Mouse (Mus musculus) layer of hippocampus, adult 2 months (tissue): ENCODE data around the gene 4930558K02Rik. TPM values are rescaled to one million over a fixed set of nuclear protein-coding genes. Genes with fewer than 3 reads are reported as not detected.

Experiments
- DNase-seq, 2 experiments: peaks; one replicate each; pipeline ENCODE4 v3.0.0; 2022; ENCODE audit warnings: low spot score in 2 of 2
- H3K27ac ChIP-seq: fragments of 200-600 bp; 2 replicates; pipeline ENCODE4 v1.8.1; 2022
- H3K4me3 ChIP-seq: fragments of 200-600 bp; 2 replicates; pipeline ENCODE4 v1.8.1; 2022; ENCODE audit warnings: mild to moderate bottlenecking
- CTCF ChIP-seq: fragments of 200-600 bp; conservative IDR thresholded peaks from 2 replicates; pipeline ENCODE4 v1.8.1; 2022; ENCODE audit warnings: antibody characterized with exemption, mild to moderate bottlenecking, moderate library complexity
- total RNA-seq, 2 experiments: library from RNA; stranded (reverse); gene quantifications; 2 replicates each; pipeline ENCODE4 v1.2.3; 2021

The 4930558K02Rik gene
- total RNA-seq, 2 experiments from 2014 or later: not detected

DNA sequence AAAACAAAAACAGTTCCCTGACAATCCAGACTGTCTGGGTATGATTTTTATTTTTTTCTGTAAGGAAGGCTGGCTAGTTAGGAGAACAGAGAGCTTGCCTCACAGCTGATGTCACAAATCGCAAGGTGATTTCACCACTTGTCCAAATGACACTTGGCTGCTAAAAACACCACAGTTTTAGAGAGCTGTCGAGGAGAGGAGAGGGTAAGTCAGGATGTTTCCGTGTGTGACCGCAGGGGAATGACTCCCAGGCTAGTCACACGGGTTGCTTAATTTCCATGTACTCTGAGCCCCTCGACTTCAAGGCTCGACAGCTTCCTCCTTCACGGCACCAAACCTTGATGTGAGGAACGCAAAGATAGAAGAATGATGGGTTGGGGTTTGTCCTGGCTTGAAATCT lies 26.7 kb upstream of the 4930558K02Rik start:
- no peak for TF ChIP-seq CTCF
- DNase-seq: no peak

DNA sequence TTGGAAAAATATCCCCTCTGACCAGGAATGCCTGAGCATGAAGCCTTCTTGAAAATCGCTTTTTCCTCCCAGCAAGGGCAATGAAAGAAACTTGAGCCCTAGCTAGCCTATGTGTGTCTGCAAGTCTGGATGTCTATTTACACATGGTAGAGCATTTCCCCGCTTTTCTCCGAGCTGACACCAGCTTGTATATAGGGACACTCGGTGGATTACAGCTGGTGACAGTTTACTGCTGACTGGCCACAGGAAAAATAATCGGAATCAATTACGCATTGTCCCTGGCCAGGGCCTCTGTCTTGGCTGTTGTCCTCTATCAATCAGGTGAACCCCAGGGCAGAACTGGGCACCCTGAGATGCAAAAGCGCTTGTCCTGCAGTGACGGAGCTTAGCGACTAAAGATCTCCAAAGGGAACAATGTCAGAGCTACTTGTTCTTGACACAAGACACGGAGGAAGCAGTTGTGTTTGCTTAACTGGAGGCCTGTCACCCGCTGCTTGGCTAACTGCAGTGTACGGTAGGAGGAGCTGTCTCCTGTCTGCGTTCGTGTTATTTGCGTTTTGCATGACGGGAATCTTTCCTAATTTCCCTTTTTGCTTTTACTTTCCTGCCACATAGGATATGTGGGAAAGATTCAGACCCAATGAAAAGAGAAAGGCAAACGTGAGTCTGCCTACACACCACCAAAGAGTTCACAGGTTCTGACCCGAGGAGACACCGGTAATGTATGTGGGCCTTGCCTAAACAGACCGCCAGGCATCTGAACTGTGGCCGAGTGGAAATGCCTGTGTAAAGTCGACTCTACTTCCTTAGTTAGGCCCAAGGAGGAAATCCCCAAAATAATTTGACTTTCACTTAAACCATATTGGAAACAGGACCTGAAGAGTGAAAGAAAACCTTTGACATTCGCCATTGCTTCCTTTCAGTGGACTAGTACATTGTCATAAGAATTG lies 25.7 kb upstream of the 4930558K02Rik start:
- H3K27ac ChIP-seq: peak overlapping the region; percentile 56; the same call in 1 of the 2 replicates
- DNase-seq: no peak
- peak; percentile 61 for TF ChIP-seq CTCF
- no peak overlapping the region; the same call in 1 of the 2 replicates for H3K4me3 ChIP-seq

More for the DNA sequence above, 26.7 kb upstream of the 4930558K02Rik start:
- no peak overlapping the region for H3K4me3 ChIP-seq
- no peak overlapping the region for H3K27ac ChIP-seq

DNA sequence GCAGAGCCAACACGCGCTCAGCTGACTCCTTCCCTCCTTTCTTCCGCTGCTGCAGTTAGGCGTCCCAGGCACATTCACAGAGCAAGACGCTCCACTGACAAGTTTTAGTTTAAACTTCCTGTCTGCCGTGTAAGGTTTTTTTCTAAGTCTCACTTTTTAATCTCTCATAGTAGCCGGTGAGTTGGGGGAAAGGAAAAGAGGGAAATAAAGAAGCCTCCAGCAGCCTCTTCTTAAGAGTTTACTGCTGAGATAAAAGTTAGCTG lies 25.0 kb upstream of the 4930558K02Rik start:
- DNase-seq: no peak
- peak overlapping the region; percentile 56; the same call in 1 of the 2 replicates for H3K27ac ChIP-seq
- no peak for TF ChIP-seq CTCF
- no peak overlapping the region for H3K4me3 ChIP-seq

DNA sequence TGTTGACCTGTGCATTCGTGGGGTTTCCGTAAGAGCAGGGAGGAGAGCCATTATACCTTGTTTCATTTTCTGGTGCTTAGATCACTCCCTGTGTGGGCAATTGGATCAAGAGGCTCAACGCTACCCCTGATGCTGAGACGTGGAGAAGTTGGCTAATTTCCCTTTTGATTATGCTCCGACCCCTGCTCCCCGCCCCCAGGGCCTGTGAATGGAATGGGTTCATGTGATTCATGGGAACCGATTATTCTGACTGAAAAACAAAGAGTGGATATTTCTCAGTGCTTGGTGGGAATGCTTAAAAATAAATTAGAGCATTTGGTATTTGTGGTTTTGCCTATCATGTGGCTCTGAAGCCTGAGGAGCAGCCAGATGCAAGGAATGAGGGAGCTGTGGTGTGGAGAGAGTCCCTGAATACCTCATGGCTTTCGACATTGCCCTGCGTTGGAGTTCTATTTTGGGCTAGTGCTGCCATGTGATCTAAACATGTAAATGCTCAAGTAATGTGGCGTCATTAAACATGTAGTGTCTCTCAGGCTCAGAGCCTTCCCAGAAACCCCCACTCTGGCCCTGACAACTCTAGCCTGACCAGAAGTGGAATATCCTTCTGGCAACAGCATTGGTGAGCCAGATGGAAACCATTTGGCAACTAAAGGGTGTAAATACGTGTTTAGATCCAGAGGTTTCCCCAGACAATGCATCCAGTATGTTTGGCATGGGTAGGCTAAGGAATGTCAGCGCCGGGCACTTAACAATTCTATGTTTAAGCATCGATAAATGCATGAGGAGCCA lies 24.5 kb upstream of the 4930558K02Rik start:
- H3K27ac ChIP-seq: peak overlapping the region; percentile 56; the same call in 1 of the 2 replicates
- no peak for DNase-seq
- H3K4me3 ChIP-seq: no peak overlapping the region
- no peak for TF ChIP-seq CTCF

DNA sequence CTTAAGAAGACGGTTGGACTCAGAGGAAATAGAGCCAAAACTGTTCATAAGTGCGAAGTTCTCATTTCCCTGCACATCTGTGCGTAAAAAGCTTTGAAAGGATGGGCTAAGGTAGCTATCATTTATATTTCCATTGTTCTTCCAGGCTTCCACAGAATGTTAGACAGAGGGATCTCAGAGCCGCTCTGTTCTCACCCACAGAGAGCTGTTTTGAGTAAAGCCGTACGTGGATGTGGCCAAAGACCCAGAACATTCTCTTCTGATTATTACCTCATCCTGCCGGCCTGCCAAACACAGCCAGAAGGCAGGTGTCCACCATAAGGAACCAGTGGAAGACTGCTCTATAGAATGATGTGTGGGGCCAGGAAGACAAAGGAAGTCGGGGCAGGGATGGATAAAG lies 21.9 kb upstream of the 4930558K02Rik start:
- TF ChIP-seq CTCF: no peak
- H3K27ac ChIP-seq: no peak overlapping the region
- H3K4me3 ChIP-seq: no peak overlapping the region
- no peak for DNase-seq

DNA sequence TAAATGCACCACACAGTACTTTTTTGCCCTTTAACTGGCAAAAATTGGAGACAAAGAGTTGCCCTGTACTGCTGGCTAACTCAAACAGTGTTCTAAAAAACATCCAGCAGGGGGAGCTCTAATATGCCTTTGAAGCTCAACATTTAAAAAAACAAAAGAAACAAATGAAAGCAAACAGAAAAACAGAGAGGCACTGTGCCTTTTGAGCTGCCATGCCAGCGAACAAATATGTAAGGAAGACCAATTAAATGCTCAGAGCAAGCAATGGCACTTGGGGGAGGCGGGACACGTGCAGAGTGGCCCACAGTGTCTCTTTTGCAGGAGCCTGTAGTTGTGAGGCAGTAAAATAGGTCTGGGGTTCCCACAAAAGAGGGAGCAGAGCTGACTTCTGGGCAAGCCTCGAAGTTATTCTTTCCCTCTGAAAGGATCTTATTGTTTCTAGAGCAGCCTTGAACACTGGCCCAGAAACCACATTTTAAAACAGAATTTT lies 20.5 kb upstream of the 4930558K02Rik start:
- H3K27ac ChIP-seq: peak overlapping the region; percentile 77
- DNase-seq: peak; percentile 65 to 82
- peak; percentile 93 for TF ChIP-seq CTCF
- H3K4me3 ChIP-seq: no peak overlapping the region

DNA sequence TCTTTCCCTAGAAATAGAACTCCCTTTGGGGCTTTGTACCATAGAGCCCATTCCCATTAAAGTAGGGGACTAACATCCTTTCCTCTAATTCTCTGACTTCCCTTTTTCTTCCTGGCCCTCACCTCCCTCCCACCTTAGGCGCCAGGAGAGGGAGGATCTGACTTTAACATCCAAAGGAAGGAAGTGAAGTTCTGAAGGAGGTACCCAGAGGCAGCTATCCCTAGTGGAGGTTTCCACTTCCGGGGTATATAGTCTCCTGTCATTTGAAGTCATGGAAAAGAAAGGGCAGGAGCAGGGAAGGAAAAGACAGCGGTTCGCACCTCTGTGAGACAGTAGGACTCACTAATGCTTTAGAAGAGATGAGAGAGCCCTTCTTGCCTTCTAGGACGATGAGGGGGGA lies 19.9 kb upstream of the 4930558K02Rik start:
- H3K4me3 ChIP-seq: 0 out of 2 replicates have a peak overlapping the region, but pooled peaks have one; percentile 4
- peak overlapping the region; percentile 77 for H3K27ac ChIP-seq
- TF ChIP-seq CTCF: no peak
- no peak for DNase-seq

DNA sequence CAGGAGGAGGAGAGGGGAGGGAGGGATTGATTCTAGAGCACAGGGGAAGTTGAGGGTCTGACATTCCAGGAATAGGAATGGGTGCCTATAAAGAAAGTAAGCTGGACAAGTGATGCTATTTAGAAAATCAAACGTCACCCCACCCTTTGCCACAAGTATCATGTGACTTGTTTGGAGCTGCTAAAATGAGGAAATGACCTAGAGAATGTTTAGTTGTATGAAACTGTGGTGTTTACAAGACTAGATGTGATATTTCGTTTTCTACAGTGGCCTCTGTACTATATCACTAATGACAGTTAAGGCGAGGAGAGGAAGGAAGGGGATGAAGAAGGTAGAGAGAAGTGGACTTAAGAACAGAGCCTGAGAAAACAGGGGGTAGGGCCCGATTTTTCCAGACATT lies 19.3 kb upstream of the 4930558K02Rik start:
- DNase-seq: no peak
- 0 out of 2 replicates have a peak overlapping the region, but pooled peaks have one; percentile 77 for H3K27ac ChIP-seq
- TF ChIP-seq CTCF: no peak
- H3K4me3 ChIP-seq: no peak overlapping the region

DNA sequence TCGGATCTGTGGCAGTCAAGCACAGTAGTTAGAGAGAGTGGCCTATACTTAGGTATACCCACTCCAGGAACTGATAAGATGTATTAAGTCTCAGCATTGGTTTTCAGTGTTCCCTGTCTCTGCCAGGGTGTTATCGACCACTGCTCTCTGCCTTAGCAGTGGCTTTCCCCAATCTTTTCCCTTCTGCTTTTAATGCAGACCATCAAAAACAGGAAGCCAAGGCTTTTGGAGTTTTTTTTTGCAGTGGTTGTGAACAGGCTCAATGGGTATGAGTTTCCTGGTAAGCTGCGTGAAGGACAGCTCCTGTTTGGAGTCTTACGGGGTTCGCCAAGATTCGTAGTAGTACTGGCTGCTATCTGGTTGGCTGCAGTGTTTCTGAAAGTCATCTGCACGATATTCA lies 13.0 kb upstream of the 4930558K02Rik start:
- Histone ChIP-seq H3K4me3 (no peak overlapping the region), H3K27ac (no peak overlapping the region)
- DNase-seq: no peak
- TF ChIP-seq CTCF: no peak

DNA sequence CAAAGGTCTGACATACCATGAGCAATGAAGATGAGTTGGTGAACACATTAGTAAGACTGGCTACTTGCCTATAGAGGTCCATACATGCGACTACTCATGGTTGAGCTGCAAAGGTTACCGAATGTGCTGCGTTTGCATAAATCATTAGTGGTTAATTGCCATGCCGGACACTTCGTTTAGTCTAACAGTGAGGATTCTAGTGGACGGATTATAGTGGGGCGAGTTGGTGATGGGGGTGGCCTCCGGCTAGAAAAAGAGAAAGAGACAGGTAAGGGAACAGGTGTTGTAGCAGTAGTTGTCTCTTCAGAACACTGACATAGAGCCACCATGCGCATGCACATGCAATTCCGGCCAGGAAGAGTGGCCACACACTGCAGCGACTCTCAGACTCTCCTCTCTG lies 12.4 kb upstream of the 4930558K02Rik start:
- Histone ChIP-seq H3K4me3 (no peak overlapping the region), H3K27ac (no peak overlapping the region)
- DNase-seq: no peak
- TF ChIP-seq CTCF: no peak

DNA sequence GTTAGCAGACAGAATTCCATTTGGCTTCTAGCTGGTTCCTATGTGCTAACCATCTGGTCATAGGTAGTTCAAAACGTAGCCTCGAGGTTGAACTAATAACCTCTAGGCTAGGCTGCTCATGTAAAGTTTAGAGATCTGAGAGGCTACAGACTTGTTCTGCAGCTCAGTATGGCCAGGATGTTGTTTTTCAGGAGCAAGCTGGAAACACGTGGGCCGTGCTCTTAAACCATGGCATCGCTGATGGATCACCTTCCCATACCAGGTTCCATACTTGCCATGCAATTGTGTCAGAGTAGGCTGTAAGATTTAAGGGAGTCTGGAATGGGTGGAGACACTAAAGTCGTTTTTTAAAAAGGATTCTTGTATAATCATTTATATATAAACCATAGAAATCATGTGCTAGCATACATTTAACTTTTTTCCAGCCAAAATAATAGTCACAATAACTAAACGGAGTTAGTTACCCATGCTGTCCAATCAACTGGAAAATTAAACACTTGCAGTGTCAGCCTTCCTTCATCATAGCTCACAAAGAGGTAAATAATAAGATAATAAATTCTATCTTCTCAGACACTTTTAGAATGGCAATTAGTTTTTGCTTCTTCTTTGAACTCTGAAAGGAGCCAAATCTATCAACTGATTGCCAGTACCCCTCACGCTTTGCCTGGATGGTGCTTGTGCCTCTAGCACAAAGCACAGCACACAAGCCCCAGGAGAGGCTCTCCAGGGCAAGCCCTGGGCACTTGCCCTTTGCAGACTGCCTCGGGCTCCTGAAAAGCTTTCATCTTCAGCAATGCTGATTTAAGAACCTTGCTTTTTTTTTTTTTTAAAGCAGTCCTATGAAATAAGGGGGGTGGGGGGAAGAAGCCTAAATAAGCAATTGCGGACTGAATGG lies 11.5 kb upstream of the 4930558K02Rik start:
- no peak for TF ChIP-seq CTCF
- H3K4me3 ChIP-seq: no peak overlapping the region
- H3K27ac ChIP-seq: no peak overlapping the region
- no peak for DNase-seq

DNA sequence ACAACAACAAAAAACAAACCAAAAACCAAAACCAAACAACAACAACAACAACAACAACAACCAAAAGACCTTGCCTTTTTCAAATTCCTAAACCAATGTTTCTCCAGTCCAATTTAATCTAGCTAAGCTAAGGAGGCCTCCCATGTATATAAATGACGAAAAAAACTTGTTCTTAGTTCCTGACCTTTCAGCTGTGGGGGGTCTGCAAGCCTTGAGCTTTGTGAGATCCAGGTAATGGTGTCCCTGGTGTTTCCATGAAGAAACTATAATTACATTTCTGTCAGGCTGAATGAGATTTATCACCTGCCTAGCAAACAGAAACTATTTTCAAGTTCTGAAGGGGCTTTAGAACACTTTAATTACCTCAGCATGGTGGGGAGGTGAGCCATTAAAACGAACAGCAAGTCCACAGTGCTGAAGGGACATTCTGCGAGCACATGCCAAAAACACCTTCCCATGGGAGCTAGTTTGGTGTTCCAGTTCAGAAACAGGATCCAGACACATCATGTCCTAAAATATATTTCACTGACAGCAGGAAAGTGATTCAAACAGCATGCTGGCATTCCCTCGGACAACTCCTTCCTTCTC lies 4.6 kb upstream of the 4930558K02Rik start:
- no peak for TF ChIP-seq CTCF
- no peak overlapping the region for H3K27ac ChIP-seq
- H3K4me3 ChIP-seq: no peak overlapping the region
- DNase-seq: no peak
